9 mouse cellular contexts compared by ENCODE assay signal in genomic region chr2:152048003-152048980, GRCm38 (mm10). TPM values are rescaled to one million over a fixed set of nuclear protein-coding genes. Genes with fewer than 3 reads are reported as not detected.
A peak's percentile ranks its signal among the peaks of the same experiment; 100 is the strongest.
DNase-seq lines count a peak whose midpoint lies in the region; ATAC-seq lines count a peak whose summit lies in the region.
"Had no signal": no experiment of that assay in that cellular context is flagged by ENCODE, and none has a peak within 500 bp of the region (broad histone marks: within the 10 kb centered on the region; RNA-seq: fewer than 3 reads in every experiment).

No protein-coding gene starts in this region.

- H3K27me3 ChIP-seq in midbrain, embryonic 10.5 days (ENCODE audit: low read depth, poor library complexity, severe bottlenecking): peaks cover 90% of the 10 kb centered on the region

- peak overlapping the region; percentile 93 for H3K27ac ChIP-seq in midbrain, embryonic 10.5 days (replicated peaks)

- H3K36me3 ChIP-seq in midbrain, embryonic 10.5 days: no peaks in the 10 kb centered on the region

- H3K4me1 ChIP-seq in midbrain, embryonic 10.5 days: peaks cover 58% of the 10 kb centered on the region

- peak overlapping the region; percentile 68 for H3K4me3 ChIP-seq in midbrain, embryonic 10.5 days
- H3K4me3 ChIP-seq: myocyte had no signal

- under 1% methylated on average over 82 of the region's 82 CpGs for WGBS in midbrain, embryonic 10.5 days

- H3K9me3 ChIP-seq in midbrain, embryonic 10.5 days (replicated peaks): no peaks in the 10 kb centered on the region

- peak; percentile 24 for DNase-seq in kidney, postnatal 10 days
- no peak for DNase-seq in kidney, adult 8-10 months
- DNase-seq in heart, postnatal 4 days: peak; percentile 11
- DNase-seq in midbrain, embryonic 10.5 days (ENCODE audit: low spot score): peak; percentile 54
- no peak for DNase-seq in thymus, postnatal 14 days
- no peak for DNase-seq in left cerebral cortex, adult 18-20 months (ENCODE audit: low spot score in 2 of 2)
- no peak for DNase-seq in natural killer cell, adult 2 months (ENCODE audit: low spot score in 2 of 2)

- peak; percentile 26; the same call in 1 of the 2 replicates for ATAC-seq in common myeloid progenitor, adult 5-6 weeks (replicated peaks; ENCODE audit: low read depth, poor library complexity, severe bottlenecking)

RNA-seq across cellular contexts. Expression of gene Scrt2, which starts 33.0 kb away (rescaled TPM):
- total RNA-seq in common myeloid progenitor, adult 5-6 weeks (2017): not detected in 2 replicates
- total RNA-seq in heart, postnatal 4 days (2021): not detected
- polyA plus RNA-seq in midbrain, embryonic 10.5 days (2016; fragmentation: Nextera tagmentation; extraction: Ambion mirVana): 2.2 and 4.7 TPM in 2 replicates
- total RNA-seq in left cerebral cortex, adult 18-20 months (2021): 10 to 100 TPM; 20.5 to 20.7 TPM
- polyA plus RNA-seq: myocyte had no signal

RNA-seq across cellular contexts. Expression of gene Slc52a3, which starts 52.0 kb away (rescaled TPM):
- 0.87 and 1.1 TPM in 2 replicates for total RNA-seq in common myeloid progenitor, adult 5-6 weeks (2017)
- total RNA-seq in heart, postnatal 4 days (2021): 1 to 10 TPM; 1.4 to 1.5 TPM
- 0.81 and 0.87 TPM in 2 replicates for polyA plus RNA-seq in midbrain, embryonic 10.5 days (2016; fragmentation: Nextera tagmentation; extraction: Ambion mirVana)
- 1 to 10 TPM; 2.1 to 2.8 TPM for total RNA-seq in left cerebral cortex, adult 18-20 months (2021)

RNA-seq across cellular contexts. Expression of gene Srxn1, which starts 57.0 kb away (rescaled TPM):
- total RNA-seq in common myeloid progenitor, adult 5-6 weeks (2017): 9.8 and 13.2 TPM in 2 replicates
- total RNA-seq in heart, postnatal 4 days (2021): 1 to 10 TPM; 9.0 TPM
- 14.8 and 18.5 TPM in 2 replicates for polyA plus RNA-seq in midbrain, embryonic 10.5 days (2016; fragmentation: Nextera tagmentation; extraction: Ambion mirVana)
- 100 to 1,000 TPM; 103 to 106 TPM for total RNA-seq in left cerebral cortex, adult 18-20 months (2021)

Comparison
In these comparisons a context has a peak if more than half of its experiments do, and no peak if none do; other contexts are left out.
1. DNase-seq: peak in kidney, postnatal 10 days (single experiment), heart, postnatal 4 days (single experiment) and midbrain, embryonic 10.5 days (single experiment); none in kidney, adult 8-10 months (0 of 2), thymus, postnatal 14 days (single experiment), left cerebral cortex, adult 18-20 months (0 of 2) and natural killer cell, adult 2 months (0 of 2).
2. RNA of gene Scrt2, which starts 33.0 kb away (total RNA-seq): 20.5 to 20.7 TPM in left cerebral cortex, adult 18-20 months; not detected in heart, postnatal 4 days and not detected in common myeloid progenitor, adult 5-6 weeks; every median in the first group is over 10 times any median in the second.